In genomic region chrX:53023021-53023420, GRCm38 (mm10) we compare ENCODE assay signal across 13 mouse cellular contexts.
DNase-seq lines count a peak whose midpoint lies in the region.
"Had no signal": no experiment of that assay in that cellular context is flagged by ENCODE, and none has a peak within 500 bp of the region (broad histone marks: within the 10 kb centered on the region; RNA-seq: fewer than 3 reads in every experiment).

No protein-coding gene starts in this region.

- DNase-seq in cerebellum, adult 11 months: peak; percentile 40
- DNase-seq in cerebellum, adult 18-20 months: peak; percentile 48 to 58
- peak; percentile 65 for DNase-seq in cerebellum, adult 9-11 months
- DNase-seq in cerebellum, postnatal 36 days: peak; percentile 41 to 49
- no peak for DNase-seq in lung, postnatal 10 days
- DNase-seq in right cerebral cortex, adult 2 months (ENCODE audit: low spot score in 2 of 2): no peak
- DNase-seq in natural killer cell, adult 2 months (ENCODE audit: low spot score in 2 of 2): no peak
- DNase-seq: adrenal gland, adult 8-10 months; adrenal gland, postnatal 36 days; gastrocnemius, adult 2 months; gastrocnemius, postnatal 25 days; heart, postnatal 36 days; kidney, adult 2 months had no signal

Comparison
In these comparisons a context has a peak if more than half of its experiments do, and no peak if none do; other contexts are left out.
1. DNase-seq: peak in cerebellum, adult 11 months (single experiment), cerebellum, adult 18-20 months (2 of 2), cerebellum, adult 9-11 months (single experiment) and cerebellum, postnatal 36 days (2 of 2); none in lung, postnatal 10 days (single experiment), right cerebral cortex, adult 2 months (0 of 2) and natural killer cell, adult 2 months (0 of 2).